Mouse (Mus musculus) kidney, adult 2 months (tissue): ENCODE results near the gene Abcc4.

Source experiments
- CTCF ChIP-seq: fragments of 200-500 bp; conservative IDR thresholded peaks from 2 replicates; pipeline ENCODE4 v1.5.1; 2011; ENCODE audit warnings: low read depth, mild to moderate bottlenecking, control low read depth, low read length, moderate library complexity, mixed read lengths; ENCODE audit not compliant: insufficient read depth, insufficient read length
- POLR2A ChIP-seq: fragments of 200-500 bp; IDR thresholded peaks from one replicate; pipeline ENCODE4 v1.6.1; 2011; ENCODE audit warnings: low read depth, low read length, control low read depth

DNA sequence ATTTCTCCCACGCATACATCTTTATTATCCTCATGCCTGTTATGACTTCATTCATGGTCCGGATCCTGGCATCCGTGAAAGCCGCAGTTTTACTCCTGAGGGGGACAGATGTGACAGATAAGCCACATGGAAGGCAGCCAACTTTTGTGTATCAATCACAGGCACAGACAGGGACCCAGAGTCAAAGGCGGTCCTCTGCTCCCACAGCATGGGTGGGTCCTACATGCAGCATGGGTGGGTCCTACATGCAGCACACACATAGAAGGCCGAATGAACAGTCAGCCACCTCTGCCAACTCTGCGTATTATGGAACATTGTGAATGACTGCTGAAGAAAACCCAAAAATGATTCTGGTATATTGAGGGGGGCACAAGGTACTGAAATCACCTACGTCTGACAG lies 76.4 kb downstream of the Abcc4 start:
- TF ChIP-seq POLR2A (no peak), CTCF (no peak)
